Comparison of ENCODE assay signal across 18 mouse cellular contexts in genomic region chr1:36905216-36905615, GRCm38 (mm10). TPM values are rescaled to one million over a fixed set of nuclear protein-coding genes. Genes with fewer than 3 reads are reported as not detected.
A peak's percentile ranks its signal among the peaks of the same experiment; 100 is the strongest.
DNase-seq lines count a peak whose midpoint lies in the region; ATAC-seq and TF ChIP-seq lines count a peak whose summit lies in the region.
"Had no signal": no experiment of that assay in that cellular context is flagged by ENCODE, and none has a peak within 500 bp of the region (broad histone marks: within the 10 kb centered on the region; RNA-seq: fewer than 3 reads in every experiment).

No protein-coding gene starts in this region.

- no peak overlapping the region for H3K4me2 ChIP-seq in intestine, postnatal 0 days (replicated peaks; ENCODE audit: low read depth)
- no peak overlapping the region for H3K4me2 ChIP-seq in intestine, embryonic 16.5 days (ENCODE audit: low read depth, low read length)
- no peak overlapping the region for H3K4me2 ChIP-seq in liver, embryonic 15.5 days
- H3K4me2 ChIP-seq: forebrain, embryonic 15.5 days; midbrain, embryonic 13.5 days had no signal

- H3K36me3 ChIP-seq in intestine, postnatal 0 days (ENCODE audit: control insufficient read depth, insufficient read depth) = no peaks in the 10 kb centered on the region; the same call in 1 of the 2 replicates
- no peaks in the 10 kb centered on the region for H3K36me3 ChIP-seq in intestine, embryonic 16.5 days (ENCODE audit: control insufficient read depth, insufficient read depth, low read length)
- H3K36me3 ChIP-seq in E14TG2a.4 (ENCODE audit: insufficient read depth, low read length) = peaks cover 20% of the 10 kb centered on the region; the same call in 1 of the 2 replicates
- H3K36me3 ChIP-seq in liver, embryonic 15.5 days (replicated peaks) = peaks cover 5% of the 10 kb centered on the region
- H3K36me3 ChIP-seq: forebrain, embryonic 15.5 days; midbrain, embryonic 13.5 days had no signal

- WGBS in intestine, postnatal 0 days = 68% methylated on average over 3 of the region's 3 CpGs
- WGBS in intestine, embryonic 16.5 days = 76% methylated on average over 3 of the region's 3 CpGs
- WGBS in liver, embryonic 15.5 days (ENCODE audit: insufficient replicate concordance) = 72% methylated on average over 3 of the region's 3 CpGs

- DNase-seq in cerebellum, postnatal 25 days = peak; percentile 41 to 47
- DNase-seq in cerebellum, adult 8-10 months = no peak
- DNase-seq in neural tube, embryonic 10.5 days (ENCODE audit: extremely low spot score, low spot score) = no peak
- DNase-seq in layer of hippocampus, adult 9-10 months (ENCODE audit: low spot score) = no peak
- DNase-seq: adrenal gland, postnatal 25 days; lung, adult 2 months; thymus, adult 18-20 months had no signal

- no peak for ATAC-seq in intestine, postnatal 0 days
- ATAC-seq in intestine, embryonic 16.5 days = no peak
- ATAC-seq in liver, embryonic 15.5 days (ENCODE audit: insufficient read depth) = peak; percentile 24; the same call in 1 of the 2 replicates
- ATAC-seq: forebrain, embryonic 15.5 days; midbrain, embryonic 13.5 days; Patski had no signal

- H3K4me3 ChIP-seq in intestine, postnatal 0 days (ENCODE audit: low read depth, low read length) = no peak overlapping the region
- no peak overlapping the region for H3K4me3 ChIP-seq in intestine, embryonic 16.5 days (ENCODE audit: low read length)
- peak overlapping the region; percentile 54; the same call in 1 of the 2 replicates for H3K4me3 ChIP-seq in E14TG2a.4 (replicated peaks; ENCODE audit: low read length)
- H3K4me3 ChIP-seq in liver, embryonic 15.5 days (replicated peaks) = no peak overlapping the region
- H3K4me3 ChIP-seq: erythroblast, embryonic 14.5 days; forebrain, embryonic 15.5 days; left cerebral cortex, adult 2 months; midbrain, embryonic 13.5 days; myocyte had no signal

- H3K27ac ChIP-seq in intestine, postnatal 0 days (ENCODE audit: low read depth, low read length) = peak overlapping the region; percentile 15; the same call in 1 of the 2 replicates
- H3K27ac ChIP-seq in intestine, embryonic 16.5 days (ENCODE audit: low read length) = no peak overlapping the region
- H3K27ac ChIP-seq in liver, embryonic 15.5 days (replicated peaks) = no peak overlapping the region
- H3K27ac ChIP-seq: left cerebral cortex, adult 2 months; macrophage; midbrain, embryonic 13.5 days had no signal

- 0 out of 2 replicates have a peak, but pooled peaks cover 3% of the 10 kb centered on the region for H3K4me1 ChIP-seq in intestine, postnatal 0 days (replicated peaks; ENCODE audit: control insufficient read depth, insufficient read depth, low read length)
- peaks cover 13% of the 10 kb centered on the region; the same call in 1 of the 2 replicates for H3K4me1 ChIP-seq in intestine, embryonic 16.5 days (ENCODE audit: control insufficient read depth, insufficient read depth, low read length)
- H3K4me1 ChIP-seq in E14TG2a.4 (replicated peaks; ENCODE audit: low read depth, low read length) = peaks cover 94% of the 10 kb centered on the region
- H3K4me1 ChIP-seq in liver, embryonic 15.5 days (replicated peaks) = peaks cover 44% of the 10 kb centered on the region

- no peaks in the 10 kb centered on the region for H3K27me3 ChIP-seq in intestine, postnatal 0 days (replicated peaks; ENCODE audit: control insufficient read depth, insufficient read depth, low read length)
- no peaks in the 10 kb centered on the region for H3K27me3 ChIP-seq in intestine, embryonic 16.5 days (replicated peaks; ENCODE audit: control insufficient read depth, insufficient read depth, low read length)
- no peaks in the 10 kb centered on the region for H3K27me3 ChIP-seq in E14TG2a.4 (ENCODE audit: insufficient read depth, low read length)
- H3K27me3 ChIP-seq in liver, embryonic 15.5 days = no peaks in the 10 kb centered on the region
- H3K27me3 ChIP-seq: forebrain, embryonic 15.5 days; midbrain, embryonic 13.5 days; Patski had no signal

- no peak for TF ChIP-seq CTCF in intestine, postnatal 0 days (IDR thresholded peaks at IDR 0.05; ENCODE audit: low read depth)
- no peak for TF ChIP-seq CTCF in E14TG2a.4 (conservative IDR thresholded peaks at IDR 0.05; ENCODE audit: low read length)

- H3K9ac ChIP-seq in intestine, postnatal 0 days (ENCODE audit: low read depth, low read length) = no peak overlapping the region
- no peak overlapping the region for H3K9ac ChIP-seq in intestine, embryonic 16.5 days (ENCODE audit: low read depth, low read length)
- H3K9ac ChIP-seq in liver, embryonic 15.5 days = no peak overlapping the region
- H3K9ac ChIP-seq: forebrain, embryonic 15.5 days; midbrain, embryonic 13.5 days had no signal

- no peaks in the 10 kb centered on the region for H3K9me3 ChIP-seq in intestine, postnatal 0 days (ENCODE audit: control insufficient read depth)
- H3K9me3 ChIP-seq in intestine, embryonic 16.5 days (ENCODE audit: control insufficient read depth, low read length) = no peaks in the 10 kb centered on the region
- H3K9me3 ChIP-seq in E14TG2a.4 (ENCODE audit: low read length) = no peaks in the 10 kb centered on the region
- no peaks in the 10 kb centered on the region for H3K9me3 ChIP-seq in liver, embryonic 15.5 days (replicated peaks)
- H3K9me3 ChIP-seq: forebrain, embryonic 15.5 days; midbrain, embryonic 13.5 days had no signal

RNA-seq across cellular contexts. Expression of gene Tmem131, which starts 38.2 kb away (rescaled TPM):
- 10.6 TPM in 2 replicates for polyA plus RNA-seq in intestine, postnatal 0 days (2015; fragmentation: Nextera tagmentation; extraction: Ambion mirVana)
- polyA plus RNA-seq in intestine, embryonic 16.5 days (2015; fragmentation: Nextera tagmentation; extraction: Ambion mirVana) = 9.3 and 11.3 TPM in 2 replicates
- polyA plus RNA-seq in liver, embryonic 15.5 days (2015; fragmentation: Nextera tagmentation; extraction: Ambion mirVana) = 8.0 and 8.6 TPM in 2 replicates

Comparison
In these comparisons a context has a peak if more than half of its experiments do, and no peak if none do; other contexts are left out.
1. DNase-seq: peak in cerebellum, postnatal 25 days (2 of 2); none in cerebellum, adult 8-10 months (single experiment), neural tube, embryonic 10.5 days (single experiment) and layer of hippocampus, adult 9-10 months (single experiment).